Mouse (Mus musculus): ENCODE measurements around the gene Adgrg3. TPM values are rescaled to one million over a fixed set of nuclear protein-coding genes. Genes with fewer than 3 reads are reported as not detected.
A peak's percentile ranks its signal among the peaks of the same experiment; 100 is the strongest.
"Not testable (repeated sequence)": the region's sequence is repeated elsewhere in the genome, so short reads cannot be mapped to it uniquely, and the experiment has no call there.

Gene Adgrg3
- polyA plus RNA-seq, 1 experiment from 2014 or later: 6.0 TPM

DNA sequence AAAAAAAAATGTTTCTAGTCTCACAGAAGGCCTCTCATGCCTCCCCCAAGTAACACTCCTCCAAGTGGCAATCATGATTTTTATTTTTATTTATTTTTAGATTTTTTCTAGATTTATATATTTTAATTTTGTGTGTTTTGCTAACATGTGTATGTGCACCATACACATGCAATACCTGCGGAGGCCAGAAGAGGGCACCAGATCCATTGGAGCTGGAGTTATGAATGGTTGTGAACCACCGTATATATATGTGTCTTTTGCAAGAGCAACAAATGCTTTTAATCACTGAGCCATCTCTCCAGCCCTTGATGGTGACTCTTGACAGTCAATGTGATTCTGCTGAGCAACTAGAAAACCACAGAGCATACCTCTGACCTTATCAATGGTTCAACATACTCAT is 7.9 kb downstream of the Adgrg3 start:
- 65% methylated on average over 2 of the region's 2 CpGs for WGBS (ENCODE audit: insufficient replicate concordance)
- Histone ChIP-seq H3K4me1 (replicated peaks) (peaks cover 11% of the 10 kb centered on the region), H3K27ac (no peak overlapping the region), H3K27me3 (no peaks in the 10 kb centered on the region), H3K9ac (no peak overlapping the region), H3K4me2 (no peak overlapping the region), H3K36me3 (no peaks in the 10 kb centered on the region), H3K9me3 (replicated peaks) (no peaks in the 10 kb centered on the region; the same call in 1 of the 2 replicates), H3K4me3 (replicated peaks) (no peak overlapping the region)
- ATAC-seq (ENCODE audit: low read depth) (no peak), DNase-seq (peak; percentile 28)

DNA sequence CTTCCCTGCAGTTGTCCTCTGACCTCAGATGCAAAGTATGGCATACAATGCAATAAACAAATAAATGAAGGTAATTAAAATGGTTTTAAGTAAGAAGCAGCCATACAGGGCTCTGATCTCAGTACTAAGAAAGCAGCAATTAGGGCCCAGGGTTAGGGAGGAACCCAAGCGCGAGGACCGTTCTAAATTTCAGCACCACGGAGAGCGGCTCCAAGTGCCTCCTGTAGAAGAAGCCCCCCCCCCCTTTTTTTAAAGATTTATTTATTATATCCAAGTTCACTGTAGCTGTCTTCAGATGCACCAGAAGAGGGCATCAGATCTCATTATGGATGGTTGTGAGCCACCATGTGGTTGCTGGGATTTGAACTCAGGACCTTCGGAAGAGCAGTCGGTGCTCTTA is 10.9 kb downstream of the Adgrg3 start:
- H3K4me1 ChIP-seq (replicated peaks); H3K27me3 ChIP-seq; H3K9ac ChIP-seq; H3K4me2 ChIP-seq; DNase-seq; H3K36me3 ChIP-seq; H3K9me3 ChIP-seq (replicated peaks); H3K27ac ChIP-seq; ATAC-seq (ENCODE audit: low read depth); H3K4me3 ChIP-seq (replicated peaks): not testable (repeated sequence)
- WGBS (ENCODE audit: insufficient replicate concordance): 75% methylated on average over 7 of the region's 7 CpGs

DNA sequence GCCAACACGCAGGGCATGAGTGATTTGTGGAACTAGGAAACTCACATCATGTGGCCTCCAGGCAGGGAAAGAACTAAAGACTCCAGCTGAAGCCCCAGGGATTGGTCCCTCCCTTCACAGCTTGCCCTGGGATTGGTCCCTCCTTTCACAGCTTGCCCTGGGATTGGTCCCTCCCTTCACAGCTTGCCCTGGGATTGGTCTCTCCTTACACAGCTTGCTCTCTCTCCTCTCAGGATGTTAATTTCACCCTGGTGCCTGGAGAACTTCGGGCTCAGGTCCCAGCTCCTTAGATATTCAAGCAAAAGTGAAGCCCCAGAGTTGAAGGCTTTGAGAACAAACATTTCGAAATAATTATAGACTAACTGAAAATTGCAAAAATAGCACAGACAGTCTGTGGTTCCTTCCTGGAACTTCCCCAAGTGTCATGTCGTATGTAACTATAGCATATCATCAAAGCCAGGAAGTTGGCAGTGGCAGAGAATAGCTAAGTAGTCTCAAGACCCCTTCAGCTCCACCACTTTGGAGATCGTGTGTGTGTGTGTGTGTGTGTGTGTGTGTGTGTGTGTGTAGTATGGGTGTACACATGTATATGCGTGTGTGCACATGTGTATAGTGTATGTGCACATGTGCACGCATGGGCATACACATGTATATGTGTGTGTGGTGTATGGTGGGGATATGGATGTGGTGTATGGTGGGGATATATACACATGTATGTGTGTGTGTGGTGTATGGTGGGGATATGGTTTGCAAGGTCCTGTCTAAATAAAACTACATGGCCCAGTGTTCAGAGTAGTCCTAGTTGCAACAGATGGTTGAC is 19.8 kb downstream of the Adgrg3 start:
- H3K9me3 ChIP-seq (replicated peaks): no peaks in the 10 kb centered on the region
- 0 out of 2 replicates have a peak, but pooled peaks have one; percentile 43 for ATAC-seq (ENCODE audit: low read depth)
- DNase-seq: no peak
- H3K4me3 ChIP-seq (replicated peaks): no peak overlapping the region
- no peaks in the 10 kb centered on the region; the same call in 1 of the 2 replicates for H3K4me1 ChIP-seq (replicated peaks)
- H3K27me3 ChIP-seq: no peaks in the 10 kb centered on the region
- H3K27ac ChIP-seq: no peak overlapping the region
- H3K36me3 ChIP-seq: no peaks in the 10 kb centered on the region
- H3K9ac ChIP-seq: no peak overlapping the region
- no peak overlapping the region for H3K4me2 ChIP-seq
- WGBS (ENCODE audit: insufficient replicate concordance): 44% methylated on average over 7 of the region's 7 CpGs

DNA sequence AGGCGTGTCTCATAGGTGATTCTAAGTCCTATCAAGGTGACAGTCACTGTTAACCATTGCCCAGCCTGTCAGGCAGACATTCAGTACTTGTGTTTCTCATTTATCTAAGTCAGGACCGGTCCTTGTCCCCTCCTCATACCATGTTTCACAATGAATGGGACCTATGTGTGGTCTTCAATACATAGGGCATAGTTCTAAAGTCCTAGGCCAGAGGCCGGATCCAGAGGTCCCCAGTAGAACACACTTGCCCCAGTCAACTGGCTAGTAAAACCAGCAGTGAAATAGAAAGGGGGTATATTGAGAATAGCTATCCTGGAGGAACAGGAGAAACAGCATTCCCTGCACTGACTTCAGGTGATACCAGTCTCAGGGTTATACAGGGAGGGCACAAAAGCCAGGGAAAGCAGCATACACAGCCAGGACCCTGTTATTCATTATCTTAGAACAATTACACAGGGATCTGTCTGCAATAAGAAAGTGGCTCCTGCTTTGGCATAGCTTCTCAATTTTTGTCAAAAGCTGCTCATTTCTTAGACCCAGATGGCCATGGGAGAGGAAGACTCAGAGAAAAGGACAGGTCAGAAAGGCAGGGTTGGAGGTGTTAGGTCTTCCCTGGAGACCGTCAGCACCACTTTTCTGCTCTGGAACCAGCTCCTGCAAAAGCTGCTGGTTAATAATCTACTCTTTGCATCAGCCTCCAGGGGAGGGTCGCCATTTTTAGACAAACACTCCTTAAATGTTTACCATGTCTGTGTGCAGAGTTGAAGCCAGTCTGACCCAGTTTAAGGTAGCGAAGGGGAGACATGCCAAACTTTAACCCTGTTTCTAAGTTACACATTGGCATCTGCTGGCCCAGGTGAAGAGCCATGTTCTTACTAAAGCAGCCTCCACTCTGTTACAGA is 24.6 kb downstream of the Adgrg3 start:
- Histone ChIP-seq H3K36me3 (no peaks in the 10 kb centered on the region), H3K9ac (no peak overlapping the region), H3K27me3 (no peaks in the 10 kb centered on the region), H3K9me3 (replicated peaks) (no peaks in the 10 kb centered on the region), H3K4me3 (replicated peaks) (no peak overlapping the region), H3K4me2 (no peak overlapping the region), H3K4me1 (replicated peaks) (no peaks in the 10 kb centered on the region; the same call in 1 of the 2 replicates), H3K27ac (peak overlapping the region; percentile 84)
- WGBS (ENCODE audit: insufficient replicate concordance): 53% methylated on average over 6 of the region's 6 CpGs
- DNase-seq (no peak), ATAC-seq (ENCODE audit: low read depth) (peak; percentile 66)

DNA sequence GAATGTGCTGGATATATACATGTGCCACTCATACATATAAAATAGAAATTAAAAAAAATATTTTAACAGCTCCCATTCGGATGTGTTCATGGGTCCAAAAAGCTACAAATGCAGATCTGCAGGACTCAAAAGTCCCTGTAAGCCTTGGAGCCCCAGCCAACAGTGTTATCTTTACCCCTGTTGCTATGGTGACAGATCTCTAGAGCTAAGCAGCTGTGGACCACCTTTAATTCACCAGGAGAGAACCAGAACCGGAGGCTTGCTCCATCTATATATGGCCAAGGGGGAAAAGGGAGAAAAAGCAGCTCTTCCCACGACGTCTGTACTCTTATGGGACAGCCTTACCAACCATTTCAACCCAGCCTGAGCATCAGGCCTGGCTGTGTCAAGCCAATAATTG is 27.3 kb downstream of the Adgrg3 start:
- ATAC-seq (ENCODE audit: low read depth): no peak
- H3K9ac ChIP-seq: no peak overlapping the region
- no peaks in the 10 kb centered on the region for H3K36me3 ChIP-seq
- WGBS (ENCODE audit: insufficient replicate concordance): 57% methylated on average over 4 of the region's 4 CpGs
- H3K4me2 ChIP-seq: no peak overlapping the region
- no peak overlapping the region for H3K4me3 ChIP-seq (replicated peaks)
- H3K4me1 ChIP-seq (replicated peaks): peaks cover 10% of the 10 kb centered on the region; the same call in 1 of the 2 replicates
- no peaks in the 10 kb centered on the region for H3K27me3 ChIP-seq
- DNase-seq: no peak
- H3K9me3 ChIP-seq (replicated peaks): no peaks in the 10 kb centered on the region
- H3K27ac ChIP-seq: no peak overlapping the region

DNA sequence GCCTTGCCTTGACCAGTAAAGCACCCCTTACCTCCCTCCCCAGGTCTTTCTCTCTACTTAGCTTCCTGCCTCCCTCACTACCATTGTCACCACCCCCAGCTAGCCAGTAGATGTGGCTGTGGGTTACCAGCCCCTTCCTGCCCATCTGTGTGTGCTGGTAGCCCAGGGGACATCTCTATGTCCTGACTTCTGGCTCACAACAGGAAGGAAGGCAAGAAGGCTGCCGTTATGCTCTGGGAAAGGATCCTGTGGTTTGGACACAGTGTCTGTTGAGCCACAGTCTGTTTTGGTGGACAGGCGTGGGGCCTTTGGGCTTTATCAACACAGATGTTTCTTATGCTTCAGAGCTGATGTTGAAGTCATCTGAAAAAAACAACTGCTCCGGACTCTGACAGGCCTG is 29.5 kb downstream of the Adgrg3 start:
- Histone ChIP-seq H3K36me3 (no peaks in the 10 kb centered on the region), H3K27ac (no peak overlapping the region), H3K4me2 (no peak overlapping the region), H3K4me3 (replicated peaks) (no peak overlapping the region), H3K27me3 (no peaks in the 10 kb centered on the region), H3K9me3 (replicated peaks) (no peaks in the 10 kb centered on the region), H3K9ac (no peak overlapping the region), H3K4me1 (replicated peaks) (peaks cover 10% of the 10 kb centered on the region; the same call in 1 of the 2 replicates)
- ATAC-seq (ENCODE audit: low read depth) (peak; percentile 12; the same call in 1 of the 2 replicates), DNase-seq (no peak)
- 16% methylated on average over 3 of the region's 3 CpGs for WGBS (ENCODE audit: insufficient replicate concordance)

DNA sequence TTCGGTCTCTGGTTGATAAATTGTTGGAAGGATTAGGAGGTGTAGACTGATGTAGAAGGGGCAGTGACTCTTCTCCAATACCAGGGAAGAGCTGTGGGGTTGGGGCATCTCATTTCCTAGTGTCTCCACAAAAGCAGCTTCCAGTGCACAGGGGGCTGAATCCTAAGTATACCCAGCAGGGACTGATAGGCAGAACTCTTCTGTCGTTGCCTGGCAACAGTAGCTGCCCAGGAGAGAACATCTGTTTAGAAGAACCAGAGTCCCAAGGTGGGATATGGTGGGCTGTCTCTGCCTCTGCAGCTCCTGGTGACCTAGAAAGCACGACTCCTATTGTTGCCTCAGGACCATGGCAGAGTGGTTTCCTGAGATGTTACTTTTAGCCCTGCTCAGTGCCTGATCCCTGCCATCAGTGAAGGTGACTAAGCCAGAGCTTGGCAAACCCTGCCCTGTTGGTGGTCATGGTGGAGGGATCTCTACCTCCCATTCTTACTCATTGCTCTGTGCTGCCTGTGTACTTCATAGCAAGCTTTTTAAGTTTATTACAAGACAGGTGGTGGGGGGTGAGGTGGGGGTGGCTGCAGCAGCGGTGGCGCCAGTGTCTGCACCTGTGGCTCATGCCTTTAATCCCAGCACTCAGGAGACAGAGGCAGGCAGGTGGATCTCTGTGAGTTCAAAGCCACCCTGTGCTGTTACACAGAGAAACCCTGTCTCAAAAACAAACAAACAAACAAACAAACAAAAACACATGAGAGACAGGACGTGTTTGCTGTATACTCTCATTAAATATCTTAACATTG is 30.6 kb downstream of the Adgrg3 start:
- ATAC-seq (ENCODE audit: low read depth): no peak
- Histone ChIP-seq H3K36me3 (no peaks in the 10 kb centered on the region), H3K4me3 (replicated peaks) (no peak overlapping the region), H3K9me3 (replicated peaks) (no peaks in the 10 kb centered on the region), H3K4me1 (replicated peaks) (0 out of 2 replicates have a peak, but pooled peaks cover 10% of the 10 kb centered on the region), H3K27me3 (no peaks in the 10 kb centered on the region), H3K4me2 (no peak overlapping the region), H3K9ac (no peak overlapping the region), H3K27ac (peak overlapping the region; percentile 67)
- WGBS (ENCODE audit: insufficient replicate concordance): 52% methylated on average over 6 of the region's 6 CpGs
- DNase-seq: no peak

DNA sequence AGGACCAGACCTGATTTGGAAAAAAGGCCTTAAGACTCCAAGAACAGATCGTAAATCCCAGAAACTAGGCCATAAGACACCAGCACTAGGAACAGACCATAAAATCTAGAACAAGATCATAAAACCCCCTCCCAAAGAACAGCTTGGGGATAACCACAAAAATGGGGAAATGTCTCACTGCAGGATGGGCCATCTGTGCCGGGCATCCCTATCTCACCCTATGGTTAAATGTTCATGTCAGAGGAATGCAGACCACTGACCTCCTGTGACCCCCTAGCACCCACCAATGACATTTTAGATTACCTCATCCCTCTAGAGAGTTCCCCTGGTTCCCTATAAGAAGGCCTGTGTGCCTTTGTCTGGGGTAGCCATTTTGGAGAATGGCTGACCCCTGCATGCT is 32.1 kb downstream of the Adgrg3 start:
- Histone ChIP-seq H3K4me2 (no peak overlapping the region), H3K9me3 (replicated peaks) (no peaks in the 10 kb centered on the region), H3K36me3 (no peaks in the 10 kb centered on the region), H3K9ac (no peak overlapping the region), H3K27me3 (no peaks in the 10 kb centered on the region), H3K27ac (no peak overlapping the region), H3K4me1 (replicated peaks) (peaks cover 15% of the 10 kb centered on the region), H3K4me3 (replicated peaks) (no peak overlapping the region)
- ATAC-seq (ENCODE audit: low read depth) (no peak), DNase-seq (no peak)
- 25% methylated on average over 2 of the region's 2 CpGs for WGBS (ENCODE audit: insufficient replicate concordance)

DNA sequence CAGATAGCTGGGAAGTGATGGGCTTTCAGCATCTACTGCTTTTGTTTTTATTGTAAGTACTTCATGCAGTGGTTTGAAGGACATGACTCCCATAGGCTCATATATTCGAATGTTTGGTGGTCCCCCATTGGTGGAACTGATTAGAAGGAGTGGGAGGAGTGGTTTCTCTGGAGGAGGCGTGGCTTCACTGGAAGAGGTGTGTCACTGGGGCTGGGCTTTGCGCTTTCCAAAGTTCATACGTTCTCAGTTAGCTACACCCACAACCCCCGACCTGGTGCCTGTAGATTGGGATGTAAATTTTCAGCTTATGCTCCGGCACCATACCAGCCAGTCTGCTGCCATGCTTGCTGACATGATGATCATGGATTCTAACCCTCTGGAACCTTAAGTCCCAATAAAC is 36.9 kb downstream of the Adgrg3 start:
- peak; percentile 57 for ATAC-seq (ENCODE audit: low read depth)
- H3K9ac ChIP-seq: no peak overlapping the region
- DNase-seq: peak; percentile 34
- WGBS (ENCODE audit: insufficient replicate concordance): 38% methylated on average over 6 of the region's 6 CpGs
- H3K9me3 ChIP-seq (replicated peaks): no peaks in the 10 kb centered on the region
- H3K27me3 ChIP-seq: no peaks in the 10 kb centered on the region
- peaks cover 48% of the 10 kb centered on the region for H3K4me1 ChIP-seq (replicated peaks)
- H3K27ac ChIP-seq: no peak overlapping the region; the same call in 1 of the 2 replicates
- H3K36me3 ChIP-seq: no peaks in the 10 kb centered on the region
- H3K4me2 ChIP-seq: no peak overlapping the region
- H3K4me3 ChIP-seq (replicated peaks): no peak overlapping the region

DNA sequence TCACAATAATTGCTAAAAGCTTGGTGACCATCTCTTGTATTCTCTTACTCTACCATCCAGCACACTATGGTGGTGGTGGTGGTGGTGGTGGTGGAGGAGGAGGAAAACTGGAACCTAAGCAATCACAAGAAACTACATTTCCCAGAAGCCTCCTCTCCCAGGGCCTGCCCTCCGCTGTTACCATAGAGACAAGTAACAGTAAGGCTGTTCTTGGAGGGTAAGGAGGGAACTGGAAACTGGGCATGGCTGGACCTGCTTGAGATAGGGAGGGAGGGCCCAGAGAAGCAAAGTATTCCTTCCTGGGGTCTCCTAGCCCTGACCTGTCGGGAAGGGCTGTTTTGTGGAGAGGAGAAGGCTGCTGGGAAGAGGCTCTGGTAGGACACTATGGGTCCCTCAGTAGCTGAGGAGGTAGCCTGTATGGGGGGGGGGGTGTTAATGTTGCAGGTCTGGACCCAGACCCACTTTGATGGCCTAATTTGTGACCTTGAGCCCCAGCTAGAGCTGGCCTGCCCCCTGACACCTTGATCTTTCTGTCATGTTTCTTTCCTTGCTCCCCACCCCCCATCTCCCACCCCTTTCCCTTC is 37.5 kb downstream of the Adgrg3 start, which contains the start of gene Drc7:
Gene Drc7, plus strand, starts transcription at position 177 of the 584 bp plus-strand sequence.
- peak; percentile 21 for DNase-seq
- Histone ChIP-seq H3K4me2 (no peak within 1 kb of the TSS; the same call in 1 of the 2 replicates), H3K4me1 (replicated peaks) (peaks cover 52% of the 10 kb centered on the region), H3K9ac (no peak within 1 kb of the TSS), H3K27ac (peak within 1 kb of the TSS; percentile 16; the same call in 1 of the 2 replicates), H3K36me3 (no peaks in the 10 kb centered on the region), H3K4me3 (replicated peaks) (no peak within 1 kb of the TSS), H3K9me3 (replicated peaks) (no peaks in the 10 kb centered on the region), H3K27me3 (no peaks in the 10 kb centered on the region)
- WGBS (ENCODE audit: insufficient replicate concordance): 30% methylated on average over 2 of the region's 2 CpGs
- ATAC-seq (ENCODE audit: low read depth): peak; percentile 35; the same call in 1 of the 2 replicates

Measured in liver, embryonic 13.5 days (tissue).